Mouse (Mus musculus): ENCODE data around the gene Itpa.

Gene Itpa

GRCm38 (mm10) chr2:130727752-130728151 lies 60.3 kb downstream of the Itpa start:
- DNase-seq (ENCODE audit: low read depth, low spot score): no peak

GRCm38 (mm10) chr2:130728906-130729585 lies 61.6 kb downstream of the Itpa start:
- DNase-seq (ENCODE audit: low read depth, low spot score): no peak

GRCm38 (mm10) chr2:130730746-130731145 lies 63.3 kb downstream of the Itpa start:
- DNase-seq (ENCODE audit: low read depth, low spot score): no peak

Data from retina, adult 2 months (tissue).